Mouse (Mus musculus) G1E (cell line): ENCODE results near the gene Epc2. TPM values are rescaled to one million over a fixed set of nuclear protein-coding genes. Genes with fewer than 3 reads are reported as not detected.

ENCODE experiments used
- ATAC-seq: 2 replicates; pipeline ENCODE4 v1.8.0; 2016; ENCODE audit warnings: mild to moderate bottlenecking; ENCODE audit not compliant: insufficient number of reproducible peaks, poor library complexity, low FRiP score, severe bottlenecking; ENCODE audit errors: extremely low read depth
- DNase-seq: peaks from one replicate; pipeline ENCODE4 v3.0.0; 2012; ENCODE audit warnings: low spot score
- H3K27me3 ChIP-seq: 2 replicates; pipeline ENCODE4 v1.6.1; 2012; ENCODE audit warnings: mild to moderate bottlenecking, low read length, inconsistent platforms; ENCODE audit not compliant: insufficient read depth
- H3K36me3 ChIP-seq: replicated peaks from 2 replicates; pipeline ENCODE3; 2012; ENCODE audit warnings: mild to moderate bottlenecking, inconsistent platforms
- H3K4me1 ChIP-seq: 2 replicates; pipeline ENCODE4 v1.6.1; 2012; ENCODE audit warnings: low read depth, low read length, inconsistent platforms, mixed read lengths; ENCODE audit not compliant: insufficient read depth
- H3K4me3 ChIP-seq: 2 replicates; pipeline ENCODE4 v1.5.1; 2012; ENCODE audit warnings: low read depth, mild to moderate bottlenecking, inconsistent platforms, low read length, moderate library complexity, mixed read lengths
- H3K9me3 ChIP-seq: replicated peaks from 2 replicates; pipeline ENCODE4 v1.6.1; 2012; ENCODE audit warnings: inconsistent platforms
- CTCF ChIP-seq: IDR thresholded peaks from 2 replicates; pipeline ENCODE4 v1.5.1; 2012; ENCODE audit warnings: low read depth, low read length, inconsistent platforms, mixed read lengths
- GATA1 ChIP-seq: IDR thresholded peaks from 2 replicates; pipeline ENCODE4 v1.6.1; 2012; ENCODE audit warnings: borderline replicate concordance, low read length, inconsistent platforms, mixed read lengths
- GATA2 ChIP-seq: IDR thresholded peaks from 2 replicates; pipeline ENCODE4 v1.6.1; 2012; ENCODE audit warnings: low read depth, low read length, inconsistent platforms, borderline replicate concordance
- POLR2AphosphoS5 ChIP-seq: IDR thresholded peaks from 2 replicates; pipeline ENCODE4 v1.6.1; 2012; ENCODE audit warnings: low read depth, low read length, inconsistent platforms; ENCODE audit not compliant: insufficient replicate concordance
- TAL1 ChIP-seq: conservative IDR thresholded peaks from 2 replicates; pipeline ENCODE4 v1.6.1; 2012; ENCODE audit warnings: low read depth, low read length, inconsistent platforms, mixed read lengths
- polyA plus RNA-seq: library from polyadenylated mRNA; stranded (reverse); fragments of >175 nt; gene quantifications from 2 replicates; pipeline ENCODE4 v1.2.3, GENCODE M21; 2012
- total RNA-seq, 2 experiments: library from RNA; stranded (forward) in 1 of 2; stranded (reverse) in 1 of 2; fragments of 200-1000 nt in 1 of 2; fragments of >200 nt in 1 of 2; fragmentation: Nextera tagmentation in 1 of 2; gene quantifications; 2 replicates each; pipeline ENCODE4 v1.2.3; 2014 to 2017

Gene Epc2
- total and polyA plus RNA-seq, 3 experiments: 2.7 to 29.2 (median 28.3) TPM

GRCm38 (mm10) chr2:49467038-49467437 is 15.8 kb downstream of the Epc2 start:
- no peak for DNase-seq
- H3K4me3 ChIP-seq: no peak overlapping the region
- no peaks in the 10 kb centered on the region for H3K9me3 ChIP-seq

GRCm38 (mm10) chr2:49471188-49471587 is 19.9 kb downstream of the Epc2 start:
- no peak overlapping the region for H3K4me3 ChIP-seq
- H3K4me1 ChIP-seq: peaks cover 2% of the 10 kb centered on the region
- H3K9me3 ChIP-seq: no peaks in the 10 kb centered on the region
- H3K36me3 ChIP-seq: peaks cover 5% of the 10 kb centered on the region
- ATAC-seq: no peak
- no peaks in the 10 kb centered on the region for H3K27me3 ChIP-seq
- no peak for TF ChIP-seq CTCF
- TF ChIP-seq GATA2: no peak
- no peak for TF ChIP-seq TAL1
- TF ChIP-seq POLR2AphosphoS5: no peak
- TF ChIP-seq GATA1: no peak
- DNase-seq: no peak

More at GRCm38 (mm10) chr2:49467038-49467437, 15.8 kb downstream of the Epc2 start:
- peaks cover 2% of the 10 kb centered on the region for H3K4me1 ChIP-seq
- ATAC-seq: no peak
- no peaks in the 10 kb centered on the region for H3K27me3 ChIP-seq
- no peaks in the 10 kb centered on the region for H3K36me3 ChIP-seq
- TF ChIP-seq CTCF: no peak
- TF ChIP-seq GATA1: no peak
- no peak for TF ChIP-seq GATA2
- no peak for TF ChIP-seq TAL1
- no peak for TF ChIP-seq POLR2AphosphoS5

GRCm38 (mm10) chr2:49471641-49472355 is 20.5 kb downstream of the Epc2 start:
- TF ChIP-seq TAL1 (no peak), CTCF (no peak), POLR2AphosphoS5 (no peak), GATA1 (no peak), GATA2 (no peak)
- Histone ChIP-seq H3K27me3 (no peaks in the 10 kb centered on the region), H3K4me3 (no peak overlapping the region), H3K4me1 (no peaks in the 10 kb centered on the region; the same call in none of the 2 replicates), H3K9me3 (no peaks in the 10 kb centered on the region), H3K36me3 (peaks cover 5% of the 10 kb centered on the region)
- ATAC-seq (no peak), DNase-seq (no peak)

GRCm38 (mm10) chr2:49472443-49472842 is 21.2 kb downstream of the Epc2 start:
- no peak for DNase-seq
- Histone ChIP-seq H3K27me3 (no peaks in the 10 kb centered on the region), H3K4me1 (no peaks in the 10 kb centered on the region; the same call in none of the 2 replicates), H3K36me3 (peaks cover 5% of the 10 kb centered on the region), H3K9me3 (no peaks in the 10 kb centered on the region), H3K4me3 (no peak overlapping the region)
- ATAC-seq: no peak
- no peak for TF ChIP-seq TAL1
- TF ChIP-seq POLR2AphosphoS5: no peak
- TF ChIP-seq GATA2: no peak
- TF ChIP-seq CTCF: no peak
- no peak for TF ChIP-seq GATA1

- Histone ChIP-seq H3K36me3 (peaks cover 4% of the 10 kb centered on the region), H3K4me1 (no peaks in the 10 kb centered on the region), H3K4me3 (no peak overlapping the region), H3K27me3 (no peaks in the 10 kb centered on the region), H3K9me3 (no peaks in the 10 kb centered on the region)
- TF ChIP-seq GATA2 (no peak), CTCF (no peak), TAL1 (no peak), GATA1 (no peak), POLR2AphosphoS5 (no peak)
- no peak for ATAC-seq
- DNase-seq: no peak
Observed at GRCm38 (mm10) chr2:49482146-49482545, 30.9 kb downstream of the Epc2 start.

- ATAC-seq (no peak), DNase-seq (no peak)
- TF ChIP-seq GATA1: no peak
- no peak for TF ChIP-seq TAL1
- no peak for TF ChIP-seq POLR2AphosphoS5
- no peak for TF ChIP-seq CTCF
- TF ChIP-seq GATA2: no peak
- Histone ChIP-seq H3K36me3 (peaks cover 4% of the 10 kb centered on the region), H3K4me3 (no peak overlapping the region), H3K9me3 (no peaks in the 10 kb centered on the region), H3K4me1 (no peaks in the 10 kb centered on the region), H3K27me3 (no peaks in the 10 kb centered on the region)
Observed at GRCm38 (mm10) chr2:49483382-49483781, 32.1 kb downstream of the Epc2 start.

- no peak for TF ChIP-seq TAL1
- TF ChIP-seq CTCF: no peak
- no peak for TF ChIP-seq POLR2AphosphoS5
- no peak for TF ChIP-seq GATA2
- no peak for TF ChIP-seq GATA1
- Histone ChIP-seq H3K36me3 (peaks cover 10% of the 10 kb centered on the region), H3K27me3 (no peaks in the 10 kb centered on the region), H3K4me1 (no peaks in the 10 kb centered on the region), H3K9me3 (no peaks in the 10 kb centered on the region), H3K4me3 (no peak overlapping the region)
- DNase-seq: no peak
- no peak for ATAC-seq
Observed at GRCm38 (mm10) chr2:49501435-49501834, 50.1 kb downstream of the Epc2 start.
